Mouse (Mus musculus) urinary bladder, postnatal 10 days (tissue): ENCODE data around the gene Fip1l1.
A peak's percentile ranks its signal among the peaks of the same experiment; 100 is the strongest.

Source experiments
- DNase-seq: peaks from one replicate; pipeline ENCODE4 v3.0.0; 2022; ENCODE audit warnings: low spot score

Gene Fip1l1

DNA sequence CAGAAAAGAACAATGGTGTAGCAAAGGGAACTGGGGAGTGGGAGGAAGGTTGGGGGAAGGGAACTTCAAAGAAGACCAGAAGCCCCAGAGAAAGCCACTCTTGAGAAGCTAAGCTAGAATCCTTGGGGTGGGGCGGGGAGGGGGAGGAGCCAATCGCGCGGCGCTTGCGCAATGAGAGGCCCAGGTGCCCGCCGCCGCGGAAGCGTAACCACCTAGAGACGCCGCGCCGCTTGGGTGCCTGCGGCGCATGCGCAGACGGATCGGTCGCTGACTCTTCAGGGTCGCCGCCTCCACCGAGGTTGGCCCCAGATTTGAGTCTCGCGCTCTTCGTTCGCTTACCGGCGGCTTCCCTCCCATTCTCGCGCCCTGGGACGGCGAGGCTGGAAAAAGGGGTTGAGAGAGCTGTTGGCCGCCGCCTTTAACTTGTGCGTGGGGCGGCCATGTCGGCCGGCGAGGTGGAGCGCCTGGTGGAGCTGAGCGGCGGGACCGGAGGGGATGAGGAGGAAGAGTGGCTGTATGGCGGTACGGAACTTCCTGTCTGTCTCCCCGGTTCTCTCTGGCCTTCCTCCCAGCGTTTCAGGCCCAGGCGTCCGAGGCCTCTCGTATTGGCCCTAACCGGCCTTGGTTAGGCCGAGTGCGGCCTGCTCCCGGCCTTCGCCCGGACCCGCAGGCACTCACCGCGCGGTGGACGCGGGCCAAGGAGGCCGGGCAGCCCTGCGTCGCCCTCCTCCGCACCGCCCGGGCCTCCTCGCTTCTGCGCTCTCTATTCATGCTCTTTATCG lies at the start of gene Fip1l1:
TSS of gene Fip1l1 (plus strand) at position 210 of the 782 bp plus-strand sequence.
- peak; percentile 65 for DNase-seq

DNA sequence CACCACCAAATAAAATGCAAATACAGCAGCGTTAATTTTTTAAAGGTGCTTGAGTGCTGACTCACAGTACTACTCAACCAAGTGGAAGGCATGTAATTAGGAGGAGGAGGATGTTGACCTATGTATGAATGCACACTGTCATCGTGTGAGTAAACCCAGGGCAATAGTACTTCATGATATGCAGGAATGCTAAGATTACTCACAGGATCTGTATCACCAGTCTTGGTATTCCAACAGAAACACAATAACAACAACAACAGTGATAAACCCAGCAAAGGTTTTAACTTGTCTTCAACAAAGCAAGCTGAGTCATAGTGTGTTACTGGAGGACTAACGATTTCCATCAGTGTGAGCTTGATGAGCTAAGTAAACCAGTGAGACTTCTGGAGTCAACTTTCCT lies 42.5 kb upstream of the Fip1l1 start:
- DNase-seq, result no peak

GRCm38 (mm10) chr5:74511686-74512085 lies 23.6 kb upstream of the Fip1l1 start:
- no peak for DNase-seq

GRCm38 (mm10) chr5:74527025-74527424 lies 8.2 kb upstream of the Fip1l1 start:
- DNase-seq, result no peak

- DNase-seq, result no peak
Measured at GRCm38 (mm10) chr5:74530785-74531184, 4.5 kb upstream of the Fip1l1 start.

DNA sequence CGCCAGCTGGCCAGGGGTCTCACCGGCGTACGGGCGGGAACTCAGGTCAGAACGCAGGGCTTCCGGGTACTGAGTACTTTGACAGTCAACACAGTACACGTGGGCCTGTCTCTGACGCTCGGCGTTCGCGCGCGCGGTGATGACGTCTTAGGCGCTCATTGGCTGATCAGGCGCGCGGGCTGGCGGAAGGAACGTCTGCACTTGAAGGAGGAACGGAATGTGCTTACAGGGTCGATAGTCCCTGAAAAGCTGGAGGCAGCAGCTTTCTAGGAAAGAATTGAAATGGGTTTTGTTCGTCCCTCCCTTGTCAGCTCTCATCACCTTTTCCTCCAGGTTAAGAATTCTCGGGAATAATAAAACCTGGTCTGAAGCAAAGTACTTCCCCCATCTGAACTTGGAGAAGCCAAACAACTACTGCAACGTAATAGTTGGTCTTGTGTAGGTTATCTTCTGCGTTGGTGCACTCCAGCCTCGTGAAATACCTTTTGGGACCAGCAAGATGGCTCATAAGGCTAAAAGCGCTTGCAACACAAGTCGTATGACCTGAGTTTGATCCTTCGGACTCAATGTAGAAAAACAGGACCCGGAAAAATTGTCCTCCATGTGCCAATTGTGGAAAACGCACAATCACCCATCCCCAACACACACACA lies 3.5 kb upstream of the Fip1l1 start, which contains the start of gene Scfd2:
TSS of gene Scfd2 (minus strand) at position 130 of the 651 bp plus-strand sequence.
- DNase-seq, result peak; percentile 91

GRCm38 (mm10) chr5:74536180-74536947 lies 1.1 kb downstream of the Fip1l1 start:
- DNase-seq, result no peak

- no peak for DNase-seq
Measured at GRCm38 (mm10) chr5:74545606-74546005, 10.4 kb downstream of the Fip1l1 start.

- DNase-seq, result no peak
Measured at GRCm38 (mm10) chr5:74549566-74549965, 14.3 kb downstream of the Fip1l1 start.

GRCm38 (mm10) chr5:74561151-74561550 lies 25.9 kb downstream of the Fip1l1 start:
- no peak for DNase-seq

GRCm38 (mm10) chr5:74571767-74572166 lies 36.5 kb downstream of the Fip1l1 start:
- no peak for DNase-seq

- DNase-seq, result no peak
Measured at GRCm38 (mm10) chr5:74589133-74589532, 53.9 kb downstream of the Fip1l1 start.

DNA sequence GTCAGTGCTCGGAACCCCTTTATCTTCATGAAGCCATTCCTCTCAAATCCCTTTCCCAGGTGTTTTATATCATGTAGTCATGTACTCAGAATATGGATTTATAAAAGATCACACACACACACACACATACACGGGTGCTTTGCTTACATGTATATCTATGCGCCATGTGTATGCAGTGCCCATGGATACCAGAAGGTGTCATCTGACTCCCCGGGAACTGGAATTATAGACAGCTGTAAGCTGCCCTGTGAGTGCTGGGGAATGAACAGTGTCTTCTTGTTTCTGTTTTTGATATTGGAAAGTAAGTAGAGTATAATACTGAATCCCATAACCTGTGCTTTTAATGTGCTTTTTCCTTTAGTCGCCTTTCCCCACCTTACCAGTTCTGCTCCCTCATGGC lies 56.2 kb downstream of the Fip1l1 start:
- no peak for DNase-seq

DNA sequence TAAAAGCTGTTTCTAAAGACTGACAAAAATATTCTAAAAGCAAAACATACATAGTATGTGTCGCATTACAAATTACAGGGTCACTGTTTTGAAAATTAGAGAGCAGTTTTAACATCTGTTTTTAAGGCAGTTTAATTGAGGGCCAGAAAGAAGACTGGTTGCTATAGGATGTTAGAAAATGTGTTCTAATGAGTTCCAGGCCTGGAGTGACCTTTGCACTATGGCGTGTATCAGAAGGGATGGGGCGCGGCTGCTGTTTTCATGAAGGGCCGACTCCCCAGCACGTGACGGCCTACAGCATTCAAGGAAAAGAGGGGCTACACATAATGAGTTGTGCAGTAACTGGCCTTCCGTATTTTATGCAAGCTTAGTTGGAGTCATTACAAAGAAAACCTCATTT lies 57.9 kb downstream of the Fip1l1 start:
- no peak for DNase-seq

GRCm38 (mm10) chr5:74600010-74600409 lies 64.8 kb downstream of the Fip1l1 start:
- DNase-seq, result no peak

- DNase-seq, result no peak
Measured at GRCm38 (mm10) chr5:74601171-74601570, 65.9 kb downstream of the Fip1l1 start.

- no peak for DNase-seq
Measured at GRCm38 (mm10) chr5:74601965-74602364, 66.7 kb downstream of the Fip1l1 start.

DNA sequence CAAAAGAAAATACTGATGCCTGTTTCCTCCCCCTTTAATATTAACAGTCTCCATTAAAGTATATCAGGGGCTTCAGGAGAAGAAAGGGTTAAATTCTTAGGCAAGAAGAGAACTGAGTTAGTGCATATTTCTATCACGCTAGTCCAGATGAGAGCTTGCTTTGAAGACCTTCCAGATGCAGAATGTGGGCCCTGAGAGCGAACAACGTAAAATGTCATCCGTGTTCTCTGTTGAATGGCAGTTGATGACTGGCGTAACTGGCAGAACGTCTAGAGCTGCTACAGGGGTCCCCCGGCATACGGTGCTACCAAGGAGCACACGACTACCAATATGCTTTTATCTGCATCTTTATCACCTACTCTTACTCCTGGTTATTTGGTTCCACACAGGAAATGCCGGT lies 67.1 kb downstream of the Fip1l1 start:
- DNase-seq, result no peak

GRCm38 (mm10) chr5:74603306-74603705 lies 68.1 kb downstream of the Fip1l1 start:
- DNase-seq, result no peak

GRCm38 (mm10) chr5:74606213-74606612 lies 71.0 kb downstream of the Fip1l1 start:
- DNase-seq, result no peak

DNA sequence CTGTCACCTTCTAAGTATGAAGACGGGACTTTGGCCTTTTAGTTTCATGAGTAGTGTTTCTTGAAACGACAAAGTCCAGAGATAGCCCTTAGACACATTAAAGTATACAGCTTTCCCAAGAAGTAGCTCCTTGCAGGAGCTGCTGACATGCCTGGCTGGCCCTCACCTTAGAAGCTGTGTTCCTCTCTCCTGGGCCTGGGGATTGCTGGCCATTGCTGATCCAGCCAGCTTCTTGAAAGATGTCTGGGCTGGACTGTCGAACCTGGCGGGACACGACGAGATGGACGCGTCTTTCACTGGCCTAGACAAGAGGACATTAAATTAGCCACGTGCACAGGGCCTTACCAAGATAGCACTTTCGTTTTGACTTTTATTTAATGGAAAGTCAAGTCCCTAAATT lies 75.3 kb downstream of the Fip1l1 start:
- DNase-seq, result no peak

DNA sequence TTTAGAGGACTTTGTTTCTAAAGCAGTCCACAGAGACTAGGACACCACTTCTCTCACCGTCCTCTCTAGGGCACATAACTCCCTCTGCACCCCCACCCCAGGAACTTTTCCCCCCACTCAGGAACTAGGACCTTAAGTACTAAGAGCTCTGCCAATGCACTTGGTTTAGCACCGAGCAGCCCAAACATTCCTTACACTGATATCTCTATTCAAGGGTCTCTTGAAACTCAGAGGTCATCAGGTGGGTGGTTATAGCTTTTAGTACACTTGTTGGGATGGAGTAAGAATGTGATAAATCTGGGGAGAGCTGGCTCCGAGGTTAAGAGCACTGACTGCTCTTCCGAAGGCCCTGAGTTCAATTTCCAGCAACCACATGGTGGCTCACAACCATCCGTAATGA lies 77.5 kb downstream of the Fip1l1 start:
- no peak for DNase-seq
